Mouse (Mus musculus): Measurements from ENCODE around the gene Tmem138. TPM values are rescaled to one million over a fixed set of nuclear protein-coding genes. Genes with fewer than 3 reads are reported as not detected.
A peak's percentile ranks its signal among the peaks of the same experiment; 100 is the strongest.

The Tmem138 gene
- polyA plus RNA-seq, 1 experiment: 39.2 TPM

- no peak for TF ChIP-seq FOSL1 (IDR thresholded peaks at IDR 0.05; ENCODE audit: insufficient read depth, low read length, poor library complexity, severe bottlenecking)
- TF ChIP-seq MYOG (IDR thresholded peaks at IDR 0.05; ENCODE audit: control insufficient read depth, extremely low read depth, insufficient read length): no peak
- TF ChIP-seq MAX (IDR thresholded peaks at IDR 0.05): no peak
- no peak for TF ChIP-seq CTCF (IDR thresholded peaks at IDR 0.05; ENCODE audit: control insufficient read depth, insufficient read depth, insufficient read length)
- no peak for TF ChIP-seq MYOD1 (IDR thresholded peaks at IDR 0.05; ENCODE audit: control insufficient read depth, insufficient read length, low read depth)
- TF ChIP-seq USF1 (IDR thresholded peaks at IDR 0.05; ENCODE audit: low read depth): no peak
- TF ChIP-seq CEBPB (IDR thresholded peaks at IDR 0.05; ENCODE audit: low read depth): no peak
- Histone ChIP-seq H3K79me2 (ENCODE audit: control insufficient read depth, insufficient read depth) (peaks cover 96% of the 10 kb centered on the region), H3K36me3 (ENCODE audit: control insufficient read depth, insufficient read depth) (peaks cover 32% of the 10 kb centered on the region), H3K79me3 (ENCODE audit: low read depth) (peaks cover 83% of the 10 kb centered on the region), H3ac (ENCODE audit: control insufficient read depth, insufficient read length, low read depth) (peak within 1 kb of the TSS; percentile 88), H3K4me3 (ENCODE audit: insufficient read depth, poor library complexity, severe bottlenecking) (peak within 1 kb of the TSS; percentile 94), H3K27me3 (ENCODE audit: control insufficient read depth, insufficient read depth, insufficient read length) (no peaks in the 10 kb centered on the region)
Observed at GRCm38 (mm10) chr19:10525910-10526309, 51.3 kb downstream of the Tmem138 start, which contains the start of gene Sdhaf2. Gene Sdhaf2 (minus strand): TSS chr19:10526142.

GRCm38 (mm10) chr19:10525106-10525901, 51.9 kb downstream of the Tmem138 start, which contains the start of gene Cpsf7:
Gene Cpsf7 (plus strand): TSS chr19:10525266.
- peak within 1 kb of the TSS; percentile 94 for H3K4me3 ChIP-seq (ENCODE audit: insufficient read depth, poor library complexity, severe bottlenecking)
- H3K79me3 ChIP-seq (ENCODE audit: low read depth): peaks cover 81% of the 10 kb centered on the region
- H3K79me2 ChIP-seq (ENCODE audit: control insufficient read depth, insufficient read depth): peaks cover 96% of the 10 kb centered on the region
- H3K36me3 ChIP-seq (ENCODE audit: control insufficient read depth, insufficient read depth): peaks cover 29% of the 10 kb centered on the region
- TF ChIP-seq CEBPB (IDR thresholded peaks at IDR 0.05; ENCODE audit: low read depth) (no peak), USF1 (IDR thresholded peaks at IDR 0.05; ENCODE audit: low read depth) (no peak), MAX (IDR thresholded peaks at IDR 0.05) (no peak), FOSL1 (IDR thresholded peaks at IDR 0.05; ENCODE audit: insufficient read depth, low read length, poor library complexity, severe bottlenecking) (no peak), MYOD1 (IDR thresholded peaks at IDR 0.05; ENCODE audit: control insufficient read depth, insufficient read length, low read depth) (no peak), MYOG (IDR thresholded peaks at IDR 0.05; ENCODE audit: control insufficient read depth, extremely low read depth, insufficient read length) (no peak), CTCF (IDR thresholded peaks at IDR 0.05; ENCODE audit: control insufficient read depth, insufficient read depth, insufficient read length) (no peak)
- H3K27me3 ChIP-seq (ENCODE audit: control insufficient read depth, insufficient read depth, insufficient read length): no peaks in the 10 kb centered on the region
- H3ac ChIP-seq (ENCODE audit: control insufficient read depth, insufficient read length, low read depth): peak within 1 kb of the TSS; percentile 88

GRCm38 (mm10) chr19:10524784-10525105, 52.4 kb downstream of the Tmem138 start:
- peaks cover 26% of the 10 kb centered on the region for H3K36me3 ChIP-seq (ENCODE audit: control insufficient read depth, insufficient read depth)
- H3ac ChIP-seq (ENCODE audit: control insufficient read depth, insufficient read length, low read depth): peak overlapping the region; percentile 88
- peaks cover 79% of the 10 kb centered on the region for H3K79me3 ChIP-seq (ENCODE audit: low read depth)
- TF ChIP-seq USF1 (IDR thresholded peaks at IDR 0.05; ENCODE audit: low read depth) (no peak), MAX (IDR thresholded peaks at IDR 0.05) (no peak), FOSL1 (IDR thresholded peaks at IDR 0.05; ENCODE audit: insufficient read depth, low read length, poor library complexity, severe bottlenecking) (no peak), MYOD1 (IDR thresholded peaks at IDR 0.05; ENCODE audit: control insufficient read depth, insufficient read length, low read depth) (no peak), MYOG (IDR thresholded peaks at IDR 0.05; ENCODE audit: control insufficient read depth, extremely low read depth, insufficient read length) (no peak), CTCF (IDR thresholded peaks at IDR 0.05; ENCODE audit: control insufficient read depth, insufficient read depth, insufficient read length) (no peak), CEBPB (IDR thresholded peaks at IDR 0.05; ENCODE audit: low read depth) (no peak)
- H3K27me3 ChIP-seq (ENCODE audit: control insufficient read depth, insufficient read depth, insufficient read length): no peaks in the 10 kb centered on the region
- peak overlapping the region; percentile 94 for H3K4me3 ChIP-seq (ENCODE audit: insufficient read depth, poor library complexity, severe bottlenecking)
- peaks cover 96% of the 10 kb centered on the region for H3K79me2 ChIP-seq (ENCODE audit: control insufficient read depth, insufficient read depth)

- Histone ChIP-seq H3K79me2 (ENCODE audit: control insufficient read depth, insufficient read depth) (peaks cover 96% of the 10 kb centered on the region), H3K36me3 (ENCODE audit: control insufficient read depth, insufficient read depth) (peaks cover 15% of the 10 kb centered on the region), H3K27me3 (ENCODE audit: control insufficient read depth, insufficient read depth, insufficient read length) (no peaks in the 10 kb centered on the region), H3K4me3 (ENCODE audit: insufficient read depth, poor library complexity, severe bottlenecking) (no peak overlapping the region), H3K79me3 (ENCODE audit: low read depth) (peaks cover 71% of the 10 kb centered on the region), H3ac (ENCODE audit: control insufficient read depth, insufficient read length, low read depth) (no peak overlapping the region)
- TF ChIP-seq MAX (IDR thresholded peaks at IDR 0.05) (no peak), USF1 (IDR thresholded peaks at IDR 0.05; ENCODE audit: low read depth) (no peak), FOSL1 (IDR thresholded peaks at IDR 0.05; ENCODE audit: insufficient read depth, low read length, poor library complexity, severe bottlenecking) (no peak), MYOG (IDR thresholded peaks at IDR 0.05; ENCODE audit: control insufficient read depth, extremely low read depth, insufficient read length) (no peak), MYOD1 (IDR thresholded peaks at IDR 0.05; ENCODE audit: control insufficient read depth, insufficient read length, low read depth) (no peak), CEBPB (IDR thresholded peaks at IDR 0.05; ENCODE audit: low read depth) (no peak), CTCF (IDR thresholded peaks at IDR 0.05; ENCODE audit: control insufficient read depth, insufficient read depth, insufficient read length) (no peak)
Observed at GRCm38 (mm10) chr19:10523483-10524080, 53.6 kb downstream of the Tmem138 start.

- Histone ChIP-seq H3K27me3 (ENCODE audit: control insufficient read depth, insufficient read depth, insufficient read length) (no peaks in the 10 kb centered on the region), H3K79me3 (ENCODE audit: low read depth) (peaks cover 54% of the 10 kb centered on the region), H3K79me2 (ENCODE audit: control insufficient read depth, insufficient read depth) (peaks cover 87% of the 10 kb centered on the region), H3K36me3 (ENCODE audit: control insufficient read depth, insufficient read depth) (peaks cover 14% of the 10 kb centered on the region), H3K4me3 (ENCODE audit: insufficient read depth, poor library complexity, severe bottlenecking) (no peak overlapping the region), H3ac (ENCODE audit: control insufficient read depth, insufficient read length, low read depth) (no peak overlapping the region)
- TF ChIP-seq MAX (IDR thresholded peaks at IDR 0.05): no peak
Observed at GRCm38 (mm10) chr19:10521926-10522325, 55.2 kb downstream of the Tmem138 start.

Other genes starting within 250 kb of the Tmem138 start
- gene Syt7, start 188.3 kb downstream of the Tmem138 start, polyA plus RNA-seq (2012; fragmentation: generic; extraction: Trizol): 0.23 TPM
- 0.07 TPM for gene Lrrc10b, start 119.9 kb downstream of the Tmem138 start, polyA plus RNA-seq (2012; fragmentation: generic; extraction: Trizol)
- gene Ppp1r32, start 94.4 kb downstream of the Tmem138 start, polyA plus RNA-seq (2012; fragmentation: generic; extraction: Trizol): 0.04 TPM
- gene Cpsf7, start 52.1 kb downstream of the Tmem138 start, polyA plus RNA-seq (2012; fragmentation: generic; extraction: Trizol): 26.5 TPM
- 35.4 TPM for gene Sdhaf2, start 51.2 kb downstream of the Tmem138 start, polyA plus RNA-seq (2012; fragmentation: generic; extraction: Trizol)
- gene Tmem216, start 21.1 kb downstream of the Tmem138 start, polyA plus RNA-seq (2012; fragmentation: generic; extraction: Trizol): 25.2 TPM
- 21.0 TPM for gene Cyb561a3, start 190 bp downstream of the Tmem138 start, polyA plus RNA-seq (2012; fragmentation: generic; extraction: Trizol)
- 513 TPM for gene Ddb1, start 28.0 kb upstream of the Tmem138 start, polyA plus RNA-seq (2012; fragmentation: generic; extraction: Trizol)
- gene Tkfc, start 28.3 kb upstream of the Tmem138 start, polyA plus RNA-seq (2012; fragmentation: generic; extraction: Trizol): 15.7 TPM
- 0.11 TPM for gene Vwce, start 56.9 kb upstream of the Tmem138 start, polyA plus RNA-seq (2012; fragmentation: generic; extraction: Trizol)
- gene Pga5, start 100.7 kb upstream of the Tmem138 start, polyA plus RNA-seq (2012; fragmentation: generic; extraction: Trizol): not detected
- gene Vps37c, start 111.4 kb upstream of the Tmem138 start, polyA plus RNA-seq (2012; fragmentation: generic; extraction: Trizol): 21.9 TPM
- gene Cd5, start 161.6 kb upstream of the Tmem138 start, polyA plus RNA-seq (2012; fragmentation: generic; extraction: Trizol): 0.04 TPM